Mouse (Mus musculus): ENCODE measurements at regions not wholly inside any gene's neighbourhood (a gene's known extent, or its start where the extent isn't known, plus 50 kb on each side); places are given as distances from the start of the nearest gene placed in this dataset.

GRCm38 (mm10) chr6:35426301-35426700, 100.4 kb upstream of the Fam180a start:
- no peak for TF ChIP-seq CTCF (IDR thresholded peaks at IDR 0.05)
- no peak for TF ChIP-seq POLR2A (IDR thresholded peaks at IDR 0.05; ENCODE audit: insufficient read depth, low read depth, low read length)

All from heart, adult 2 months (tissue).